20 mouse cellular contexts compared by ENCODE assay signal in genomic region chr9:82854973-82855614, GRCm38 (mm10). TPM values are rescaled to one million over a fixed set of nuclear protein-coding genes. Genes with fewer than 3 reads are reported as not detected.
DNase-seq lines count a peak whose midpoint lies in the region; ATAC-seq and TF ChIP-seq lines count a peak whose summit lies in the region.
"Had no signal": no experiment of that assay in that cellular context is flagged by ENCODE, and none has a peak within 500 bp of the region (broad histone marks: within the 10 kb centered on the region; RNA-seq: fewer than 3 reads in every experiment).

No protein-coding gene starts in this region.

- H3K36me3 ChIP-seq in hindbrain, postnatal 0 days (ENCODE audit: insufficient read depth, low read length) = no peaks in the 10 kb centered on the region
- no peaks in the 10 kb centered on the region for H3K36me3 ChIP-seq in hindbrain, embryonic 12.5 days
- no peaks in the 10 kb centered on the region for H3K36me3 ChIP-seq in neural tube, embryonic 15.5 days
- H3K36me3 ChIP-seq: embryonic facial prominence, embryonic 13.5 days; G1E; intestine, embryonic 15.5 days; kidney, embryonic 15.5 days; limb, embryonic 15.5 days had no signal

- no peaks in the 10 kb centered on the region for H3K27me3 ChIP-seq in hindbrain, postnatal 0 days (ENCODE audit: insufficient read depth, low read length)
- no peaks in the 10 kb centered on the region for H3K27me3 ChIP-seq in hindbrain, embryonic 12.5 days
- H3K27me3 ChIP-seq in neural tube, embryonic 15.5 days (replicated peaks) = no peaks in the 10 kb centered on the region
- H3K27me3 ChIP-seq: embryonic facial prominence, embryonic 13.5 days; intestine, embryonic 15.5 days; kidney, embryonic 15.5 days; limb, embryonic 15.5 days had no signal

- 0 out of 2 replicates have a peak, but pooled peaks have one; percentile 38 for ATAC-seq in hindbrain, postnatal 0 days
- ATAC-seq in hindbrain, embryonic 12.5 days (ENCODE audit: low FRiP score) = no peak
- ATAC-seq in neural tube, embryonic 15.5 days (ENCODE audit: low FRiP score) = 0 out of 2 replicates have a peak, but pooled peaks have one; percentile 43
- ATAC-seq: intestine, embryonic 15.5 days; midbrain, embryonic 16.5 days had no signal

- no peak overlapping the region for H3K27ac ChIP-seq in hindbrain, postnatal 0 days
- no peak overlapping the region for H3K27ac ChIP-seq in hindbrain, embryonic 12.5 days
- H3K27ac ChIP-seq in neural tube, embryonic 15.5 days (replicated peaks) = no peak overlapping the region
- H3K27ac ChIP-seq: embryonic facial prominence, embryonic 13.5 days; intestine, embryonic 15.5 days; kidney, embryonic 15.5 days; limb, embryonic 15.5 days; macrophage had no signal

- no peaks in the 10 kb centered on the region for H3K4me1 ChIP-seq in hindbrain, postnatal 0 days (ENCODE audit: insufficient read depth, low read length)
- peaks cover 3% of the 10 kb centered on the region; the same call in 1 of the 2 replicates for H3K4me1 ChIP-seq in hindbrain, embryonic 12.5 days
- H3K4me1 ChIP-seq in neural tube, embryonic 15.5 days = peaks cover 8% of the 10 kb centered on the region; the same call in 1 of the 2 replicates
- H3K4me1 ChIP-seq: embryonic facial prominence, embryonic 13.5 days; intestine, embryonic 15.5 days; kidney, embryonic 15.5 days; limb, embryonic 15.5 days had no signal

- WGBS in hindbrain, postnatal 0 days = 38% methylated on average over 3 of the region's 3 CpGs
- 40% methylated on average over 3 of the region's 3 CpGs for WGBS in hindbrain, embryonic 12.5 days
- 18% methylated on average over 3 of the region's 3 CpGs for WGBS in neural tube, embryonic 15.5 days

- no peak overlapping the region for H3K4me2 ChIP-seq in hindbrain, postnatal 0 days (ENCODE audit: low read depth, low read length)
- no peak overlapping the region for H3K4me2 ChIP-seq in hindbrain, embryonic 12.5 days (replicated peaks)
- H3K4me2 ChIP-seq in neural tube, embryonic 15.5 days = no peak overlapping the region
- H3K4me2 ChIP-seq: embryonic facial prominence, embryonic 13.5 days; heart, embryonic 11.5 days; intestine, embryonic 15.5 days; kidney, embryonic 15.5 days; limb, embryonic 15.5 days had no signal

- no peak overlapping the region for H3K9ac ChIP-seq in hindbrain, postnatal 0 days (replicated peaks; ENCODE audit: low read length)
- H3K9ac ChIP-seq in hindbrain, embryonic 12.5 days = no peak overlapping the region
- H3K9ac ChIP-seq in neural tube, embryonic 15.5 days (replicated peaks) = no peak overlapping the region
- H3K9ac ChIP-seq: embryonic facial prominence, embryonic 13.5 days; intestine, embryonic 15.5 days; kidney, embryonic 15.5 days; limb, embryonic 15.5 days had no signal

- no peak for TF ChIP-seq CTCF in hindbrain, postnatal 0 days (IDR thresholded peaks at IDR 0.05; ENCODE audit: low read depth)

- no peak overlapping the region for H3K4me3 ChIP-seq in hindbrain, postnatal 0 days (ENCODE audit: low read length)
- H3K4me3 ChIP-seq in hindbrain, embryonic 12.5 days = no peak overlapping the region
- no peak overlapping the region for H3K4me3 ChIP-seq in neural tube, embryonic 15.5 days (replicated peaks)
- H3K4me3 ChIP-seq: embryonic facial prominence, embryonic 13.5 days; intestine, embryonic 15.5 days; kidney, embryonic 15.5 days; limb, embryonic 15.5 days had no signal

- H3K9me3 ChIP-seq in hindbrain, postnatal 0 days (ENCODE audit: low read length) = no peaks in the 10 kb centered on the region
- H3K9me3 ChIP-seq in hindbrain, embryonic 12.5 days (replicated peaks) = no peaks in the 10 kb centered on the region
- no peaks in the 10 kb centered on the region for H3K9me3 ChIP-seq in neural tube, embryonic 15.5 days (replicated peaks)
- H3K9me3 ChIP-seq: embryonic facial prominence, embryonic 13.5 days; G1E; intestine, embryonic 15.5 days; kidney, embryonic 15.5 days; limb, embryonic 15.5 days had no signal

- no peak for DNase-seq in hindbrain, postnatal 0 days (ENCODE audit: low spot score)
- DNase-seq in right cerebral cortex, adult 18-20 months = peak; percentile 64
- no peak for DNase-seq in right cerebral cortex, postnatal 14 days
- DNase-seq in thymus, postnatal 36 days = peak; percentile 24 to 46
- DNase-seq in gastrocnemius, postnatal 25 days = no peak
- no peak for DNase-seq in heart, adult 18-20 months
- DNase-seq: cerebellum, adult 18-20 months; gastrocnemius, postnatal 10 days; heart, postnatal 36 days; lung, adult 2 months had no signal

RNA-seq across cellular contexts. Expression of gene Irak1bp1, which starts 25.8 kb away (rescaled TPM):
- 21.3 and 27.0 TPM in 2 replicates for total RNA-seq in hindbrain, postnatal 0 days (2014; rRNA removed)
- 40.5 and 42.3 TPM in 2 replicates for polyA plus RNA-seq in hindbrain, postnatal 0 days (2015; fragmentation: Nextera tagmentation; extraction: Ambion mirVana)
- polyA plus RNA-seq in hindbrain, embryonic 12.5 days (2016; fragmentation: Nextera tagmentation; extraction: Ambion mirVana) = 26.7 and 30.8 TPM in 2 replicates
- 31.2 and 34.6 TPM in 2 replicates for polyA plus RNA-seq in neural tube, embryonic 15.5 days (2015; fragmentation: Nextera tagmentation; extraction: Ambion mirVana)
- total RNA-seq in gastrocnemius, postnatal 25 days (2021) = 1 to 10 TPM; 1.7 to 1.9 TPM
- total RNA-seq in heart, adult 18-20 months (2021) = 1 to 10 TPM; 2.0 to 2.3 TPM

Comparison
In these comparisons a context has a peak if more than half of its experiments do, and no peak if none do; other contexts are left out.
1. DNase-seq: peak in right cerebral cortex, adult 18-20 months (single experiment) and thymus, postnatal 36 days (2 of 2); none in hindbrain, postnatal 0 days (single experiment), right cerebral cortex, postnatal 14 days (single experiment), gastrocnemius, postnatal 25 days (single experiment) and heart, adult 18-20 months (0 of 2).